Mouse (Mus musculus) forebrain, embryonic 12.5 days (tissue): ENCODE data around the gene Pxmp4. TPM values are rescaled to one million over a fixed set of nuclear protein-coding genes. Genes with fewer than 3 reads are reported as not detected.

ENCODE experiments used
- ATAC-seq: fragments of 200-750 bp; cut with Nextera tagmentation; 2 replicates; pipeline ENCODE4 v1.8.0; 2017; ENCODE audit warnings: moderate TSS enrichment; ENCODE audit not compliant: low FRiP score
- H3K27ac ChIP-seq: fragments of 300-500 bp; sonication (generic); 2 replicates; pipeline ENCODE4 v1.5.1; 2016; ENCODE audit warnings: mild to moderate bottlenecking
- H3K27me3 ChIP-seq: fragments of 300-500 bp; sonication (generic); 2 replicates; pipeline ENCODE4 v1.6.1; 2016; ENCODE audit warnings: mild to moderate bottlenecking
- H3K36me3 ChIP-seq: fragments of 300-500 bp; sonication (generic); replicated peaks from 2 replicates; pipeline ENCODE4 v1.6.1; 2016; ENCODE audit warnings: mild to moderate bottlenecking
- H3K4me1 ChIP-seq: fragments of 300-500 bp; sonication (generic); 2 replicates; pipeline ENCODE4 v1.6.1; 2016
- H3K4me2 ChIP-seq: fragments of 300-500 bp; sonication (generic); 2 replicates; pipeline ENCODE4 v1.6.1; 2016; ENCODE audit warnings: mild to moderate bottlenecking, moderate library complexity
- H3K4me3 ChIP-seq: fragments of 300-500 bp; sonication (generic); replicated peaks from 2 replicates; pipeline ENCODE4 v1.5.1; 2016; ENCODE audit warnings: mild to moderate bottlenecking
- H3K9ac ChIP-seq: fragments of 300-500 bp; sonication (generic); 2 replicates; pipeline ENCODE4 v1.6.1; 2016; ENCODE audit warnings: mild to moderate bottlenecking
- H3K9me3 ChIP-seq: fragments of 300-500 bp; sonication (generic); 2 replicates; pipeline ENCODE4 v1.6.1; 2016
- WGBS: fragments of 180-500 bp; shearing (Covaris S2); methylation state at CpG from one replicate; pipeline ENCODE4 v1.1.7; 2016; 5-methylcytosine and 5-hydroxymethylcytosine counted together
- polyA plus RNA-seq: library from polyadenylated mRNA; unstranded; fragments of >200 nt; fragmentation: Nextera tagmentation; extraction: Ambion mirVana; gene quantifications from 2 replicates; pipeline ENCODE4 v1.2.1, GENCODE M21; 2016

Pxmp4 gene
- polyA plus RNA-seq, 1 experiment from 2014 or later: 11.2 TPM

GRCm38 (mm10) chr2:154604156-154604555 lies 648 bp upstream of the Pxmp4 start:
- WGBS: 44% methylated on average over 7 of the region's 7 CpGs
- H3K4me2 ChIP-seq: peak overlapping the region; percentile 68
- peaks cover 13% of the 10 kb centered on the region for H3K4me1 ChIP-seq
- H3K4me3 ChIP-seq: peak overlapping the region; percentile 56
- H3K27ac ChIP-seq: no peak overlapping the region
- H3K27me3 ChIP-seq: peaks cover 21% of the 10 kb centered on the region
- no peaks in the 10 kb centered on the region for H3K36me3 ChIP-seq
- ATAC-seq: no peak
- H3K9me3 ChIP-seq: no peaks in the 10 kb centered on the region
- H3K9ac ChIP-seq: no peak overlapping the region

DNA sequence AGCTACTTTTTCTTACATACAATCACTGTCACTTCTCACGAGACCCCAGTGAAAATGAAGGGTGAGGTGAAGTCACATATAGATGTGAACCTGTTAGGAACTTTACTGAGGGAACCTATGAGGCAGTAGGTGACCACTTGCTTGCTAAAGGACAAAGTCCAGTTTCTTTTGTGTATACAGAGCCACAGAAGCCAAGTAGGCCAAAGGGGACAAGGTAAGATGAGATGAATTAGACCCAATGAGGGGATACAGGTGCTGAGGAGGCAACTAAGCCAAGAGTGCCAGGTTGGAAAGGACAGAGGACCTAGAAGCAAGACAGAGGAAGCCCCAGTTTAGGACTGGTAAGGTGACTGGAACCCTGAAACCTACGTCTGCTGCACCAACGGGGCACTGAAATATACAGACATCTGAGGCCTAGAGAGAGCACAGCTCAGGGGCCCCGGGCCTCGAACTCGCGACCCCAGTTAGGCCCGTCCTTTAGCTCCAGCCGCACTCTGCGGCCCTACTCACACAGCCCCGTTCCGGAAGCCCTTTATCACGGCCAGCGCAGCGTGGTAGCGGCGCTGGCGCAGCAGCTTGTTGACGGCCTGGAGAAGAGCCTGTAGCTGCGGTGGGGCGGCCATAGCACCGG lies 386 bp downstream of the Pxmp4 start:
- ATAC-seq: no peak; the same call in 1 of the 2 replicates
- H3K4me1 ChIP-seq: peaks cover 13% of the 10 kb centered on the region
- H3K27ac ChIP-seq: 0 out of 2 replicates have a peak overlapping the region, but pooled peaks have one; percentile 11
- peak overlapping the region; percentile 56 for H3K4me3 ChIP-seq
- peak overlapping the region; percentile 68 for H3K4me2 ChIP-seq
- peaks cover 12% of the 10 kb centered on the region for H3K27me3 ChIP-seq
- WGBS: 18% methylated on average over 22 of the region's 22 CpGs
- H3K36me3 ChIP-seq: no peaks in the 10 kb centered on the region
- H3K9me3 ChIP-seq: no peaks in the 10 kb centered on the region
- peak overlapping the region; percentile 63 for H3K9ac ChIP-seq

DNA sequence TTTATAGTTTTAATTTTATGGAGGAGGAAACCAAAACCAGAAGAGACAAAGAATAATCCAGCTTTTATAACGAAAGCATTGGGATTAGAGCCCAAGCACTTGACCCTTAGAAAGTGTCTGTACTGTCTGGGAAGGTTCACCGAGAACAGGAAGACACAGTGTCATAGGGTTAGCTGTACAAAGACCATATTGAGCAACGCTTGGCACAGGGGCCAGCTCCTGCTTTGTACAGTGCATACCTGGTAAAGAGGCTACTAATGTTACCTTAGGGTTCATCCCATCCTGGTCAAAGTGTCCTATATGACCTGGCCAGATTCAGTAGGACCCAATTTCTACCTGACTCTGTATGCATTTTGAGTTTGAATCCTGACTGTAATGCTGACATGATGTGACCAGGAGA lies 2.2 kb downstream of the Pxmp4 start:
- H3K27ac ChIP-seq: no peak overlapping the region
- H3K4me3 ChIP-seq: no peak overlapping the region
- no peaks in the 10 kb centered on the region for H3K9me3 ChIP-seq
- no peak overlapping the region for H3K4me2 ChIP-seq
- H3K27me3 ChIP-seq: peaks cover 10% of the 10 kb centered on the region
- peaks cover 13% of the 10 kb centered on the region for H3K4me1 ChIP-seq
- no peak for ATAC-seq
- H3K36me3 ChIP-seq: no peaks in the 10 kb centered on the region
- H3K9ac ChIP-seq: no peak overlapping the region
- 77% methylated on average over 3 of the region's 3 CpGs for WGBS

DNA sequence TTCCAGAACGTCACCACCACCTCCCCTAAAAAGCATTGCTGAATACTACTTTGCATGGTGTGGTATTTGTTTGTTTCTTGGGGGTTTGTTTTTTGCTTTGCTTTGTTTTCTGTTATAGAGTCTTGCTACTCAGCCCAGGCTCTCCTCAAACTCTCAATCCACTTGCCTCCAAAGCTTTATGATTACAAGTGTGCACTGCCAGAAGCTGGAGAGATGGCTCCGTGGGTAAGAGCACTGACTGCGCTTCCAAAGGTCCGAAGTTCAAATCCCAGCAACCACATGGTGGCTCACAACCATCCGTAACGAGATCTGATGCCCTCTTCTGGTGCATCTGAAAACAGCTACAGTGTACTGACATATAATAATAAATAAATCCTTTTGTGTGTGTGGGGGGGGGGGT lies 2.9 kb downstream of the Pxmp4 start:
- no peak overlapping the region for H3K4me3 ChIP-seq
- WGBS: 73% methylated on average over 6 of the region's 6 CpGs
- no peak overlapping the region for H3K4me2 ChIP-seq
- no peaks in the 10 kb centered on the region for H3K9me3 ChIP-seq
- H3K4me1 ChIP-seq: peaks cover 13% of the 10 kb centered on the region
- H3K9ac ChIP-seq: no peak overlapping the region
- H3K27ac ChIP-seq: no peak overlapping the region
- H3K27me3 ChIP-seq: peaks cover 6% of the 10 kb centered on the region; the same call in 1 of the 2 replicates
- ATAC-seq: no peak
- H3K36me3 ChIP-seq: no peaks in the 10 kb centered on the region

GRCm38 (mm10) chr2:154597399-154597798 lies 6.1 kb downstream of the Pxmp4 start:
- no peak for ATAC-seq
- H3K4me2 ChIP-seq: no peak overlapping the region
- WGBS: 85% methylated on average over 3 of the region's 3 CpGs

DNA sequence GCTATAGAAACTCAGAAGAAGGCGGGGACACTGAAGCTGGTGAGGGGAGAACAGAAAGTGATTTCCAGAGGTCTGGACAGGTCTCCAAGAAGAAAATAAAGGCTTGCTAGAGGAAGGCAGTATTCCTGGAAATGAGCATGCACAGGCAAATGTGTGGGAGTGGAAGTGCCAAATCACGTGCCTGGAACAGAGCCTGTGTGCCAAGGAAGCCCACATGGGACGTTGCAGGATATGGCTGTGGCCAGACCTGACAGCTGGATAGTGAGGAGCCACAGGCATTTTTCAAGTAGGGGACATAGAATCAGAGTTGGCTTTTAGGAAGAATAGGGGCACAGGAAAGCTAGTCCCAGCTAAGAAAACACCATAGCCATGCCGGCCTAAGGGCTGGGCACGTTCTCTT lies 7.7 kb downstream of the Pxmp4 start:
- Histone ChIP-seq H3K4me3 (no peak overlapping the region), H3K27me3 (no peaks in the 10 kb centered on the region), H3K36me3 (no peaks in the 10 kb centered on the region), H3K9ac (no peak overlapping the region), H3K9me3 (0 out of 2 replicates have a peak, but pooled peaks cover 4% of the 10 kb centered on the region), H3K4me2 (no peak overlapping the region), H3K27ac (no peak overlapping the region), H3K4me1 (no peaks in the 10 kb centered on the region)
- WGBS: 78% methylated on average over 5 of the region's 5 CpGs
- ATAC-seq: no peak

More at GRCm38 (mm10) chr2:154597399-154597798, 6.1 kb downstream of the Pxmp4 start:
- Histone ChIP-seq H3K36me3 (no peaks in the 10 kb centered on the region), H3K9me3 (0 out of 2 replicates have a peak, but pooled peaks cover 4% of the 10 kb centered on the region), H3K27ac (no peak overlapping the region), H3K9ac (no peak overlapping the region), H3K27me3 (no peaks in the 10 kb centered on the region), H3K4me1 (no peaks in the 10 kb centered on the region), H3K4me3 (no peak overlapping the region)

DNA sequence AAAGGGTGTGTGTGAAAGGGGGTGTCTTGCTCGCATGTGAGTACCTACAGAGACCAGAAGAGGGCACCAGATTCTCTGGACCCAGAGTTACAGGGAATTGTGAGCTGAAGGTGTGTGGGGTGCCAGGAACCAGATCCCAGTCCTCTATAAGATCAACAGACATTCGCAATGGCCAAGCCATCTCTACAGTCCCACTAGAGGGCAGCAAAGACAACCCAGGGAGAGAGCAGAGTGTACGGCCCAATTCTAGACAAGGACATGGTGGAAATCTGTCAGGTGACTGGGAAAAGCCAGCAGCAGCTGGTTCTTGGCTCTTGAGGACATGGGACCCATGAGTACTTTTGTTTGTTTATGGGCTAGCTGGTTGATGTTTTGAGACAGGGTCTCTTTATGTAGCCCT lies 10.5 kb downstream of the Pxmp4 start:
- Histone ChIP-seq H3K4me3 (no peak overlapping the region), H3K9me3 (0 out of 2 replicates have a peak, but pooled peaks cover 4% of the 10 kb centered on the region), H3K27ac (no peak overlapping the region), H3K4me1 (no peaks in the 10 kb centered on the region), H3K9ac (no peak overlapping the region), H3K27me3 (no peaks in the 10 kb centered on the region), H3K4me2 (no peak overlapping the region), H3K36me3 (no peaks in the 10 kb centered on the region)
- 71% methylated on average over 3 of the region's 3 CpGs for WGBS
- ATAC-seq: no peak

DNA sequence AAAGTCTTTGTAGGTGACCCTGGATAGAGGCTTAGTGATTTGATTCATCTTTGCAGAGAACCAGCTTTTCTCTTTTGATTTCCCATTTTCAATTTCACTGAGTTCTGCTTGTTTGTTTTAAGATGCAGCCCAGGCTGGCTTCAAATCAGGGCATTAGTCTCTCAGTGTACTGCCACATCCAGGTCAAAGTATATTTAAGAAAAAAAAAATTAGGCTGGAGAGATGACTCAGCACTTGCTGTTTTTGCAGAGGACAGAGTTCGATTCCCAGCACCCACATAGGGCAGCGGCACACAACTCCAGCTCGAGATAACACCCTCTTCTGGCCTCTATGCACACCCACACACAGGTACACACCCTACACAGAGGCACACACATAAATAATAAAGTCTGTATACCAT lies 12.3 kb downstream of the Pxmp4 start:
- ATAC-seq: no peak
- H3K4me3 ChIP-seq: no peak overlapping the region
- WGBS: 80% methylated on average over 3 of the region's 3 CpGs
- no peaks in the 10 kb centered on the region; the same call in 1 of the 2 replicates for H3K36me3 ChIP-seq
- 0 out of 2 replicates have a peak, but pooled peaks cover 4% of the 10 kb centered on the region for H3K9me3 ChIP-seq
- no peaks in the 10 kb centered on the region for H3K27me3 ChIP-seq
- H3K4me2 ChIP-seq: no peak overlapping the region
- no peaks in the 10 kb centered on the region for H3K4me1 ChIP-seq
- H3K27ac ChIP-seq: no peak overlapping the region
- no peak overlapping the region for H3K9ac ChIP-seq

DNA sequence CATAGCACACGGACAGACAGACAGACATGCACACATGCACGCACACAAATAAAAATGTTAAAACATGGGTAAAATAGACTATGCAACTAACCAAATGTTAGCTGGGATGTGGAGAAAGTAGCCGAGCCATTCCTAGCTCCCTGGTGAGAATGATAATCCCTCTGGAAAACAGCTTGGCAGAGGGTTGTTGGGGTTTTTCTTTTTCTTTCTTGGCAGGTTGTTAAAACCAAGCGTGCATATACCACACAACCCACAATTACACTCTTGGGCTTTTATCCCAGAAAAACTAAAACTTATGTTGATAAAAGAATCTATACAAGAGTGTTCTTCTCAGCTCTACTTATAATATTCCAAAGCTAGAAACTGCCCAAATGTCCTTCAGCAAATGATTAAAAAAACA lies 14.5 kb downstream of the Pxmp4 start:
- Histone ChIP-seq H3K9me3 (0 out of 2 replicates have a peak, but pooled peaks cover 4% of the 10 kb centered on the region), H3K27ac (no peak overlapping the region), H3K4me2 (no peak overlapping the region), H3K4me3 (no peak overlapping the region), H3K9ac (no peak overlapping the region), H3K4me1 (peaks cover 13% of the 10 kb centered on the region), H3K36me3 (no peaks in the 10 kb centered on the region; the same call in 1 of the 2 replicates), H3K27me3 (no peaks in the 10 kb centered on the region)
- 79% methylated on average over 4 of the region's 4 CpGs for WGBS
- ATAC-seq: no peak

DNA sequence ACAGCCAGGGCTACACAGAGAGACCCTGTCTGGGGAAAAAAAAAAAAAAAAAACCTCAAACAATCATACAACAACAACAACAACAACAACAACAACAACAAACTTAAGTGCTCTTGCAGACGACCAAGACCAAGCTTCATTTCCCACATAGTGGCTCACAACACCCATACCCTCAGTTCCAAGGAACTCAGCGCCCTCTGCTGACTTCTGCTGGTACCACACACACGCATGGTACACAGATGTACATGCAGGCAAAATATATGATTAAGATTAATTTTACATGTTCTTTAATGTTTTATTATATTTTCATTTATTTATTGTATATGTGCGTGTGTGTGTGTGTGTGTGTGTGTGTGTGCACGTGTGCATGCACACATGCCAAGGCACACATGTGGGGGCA lies 17.1 kb downstream of the Pxmp4 start:
- no peak overlapping the region for H3K9ac ChIP-seq
- no peaks in the 10 kb centered on the region; the same call in 1 of the 2 replicates for H3K36me3 ChIP-seq
- H3K4me3 ChIP-seq: no peak overlapping the region
- peaks cover 16% of the 10 kb centered on the region for H3K4me1 ChIP-seq
- H3K27ac ChIP-seq: no peak overlapping the region
- ATAC-seq: 0 out of 2 replicates have a peak, but pooled peaks have one; percentile 53
- H3K9me3 ChIP-seq: no peaks in the 10 kb centered on the region
- WGBS: 74% methylated on average over 5 of the region's 5 CpGs
- H3K4me2 ChIP-seq: no peak overlapping the region
- H3K27me3 ChIP-seq: 0 out of 2 replicates have a peak, but pooled peaks cover 4% of the 10 kb centered on the region

DNA sequence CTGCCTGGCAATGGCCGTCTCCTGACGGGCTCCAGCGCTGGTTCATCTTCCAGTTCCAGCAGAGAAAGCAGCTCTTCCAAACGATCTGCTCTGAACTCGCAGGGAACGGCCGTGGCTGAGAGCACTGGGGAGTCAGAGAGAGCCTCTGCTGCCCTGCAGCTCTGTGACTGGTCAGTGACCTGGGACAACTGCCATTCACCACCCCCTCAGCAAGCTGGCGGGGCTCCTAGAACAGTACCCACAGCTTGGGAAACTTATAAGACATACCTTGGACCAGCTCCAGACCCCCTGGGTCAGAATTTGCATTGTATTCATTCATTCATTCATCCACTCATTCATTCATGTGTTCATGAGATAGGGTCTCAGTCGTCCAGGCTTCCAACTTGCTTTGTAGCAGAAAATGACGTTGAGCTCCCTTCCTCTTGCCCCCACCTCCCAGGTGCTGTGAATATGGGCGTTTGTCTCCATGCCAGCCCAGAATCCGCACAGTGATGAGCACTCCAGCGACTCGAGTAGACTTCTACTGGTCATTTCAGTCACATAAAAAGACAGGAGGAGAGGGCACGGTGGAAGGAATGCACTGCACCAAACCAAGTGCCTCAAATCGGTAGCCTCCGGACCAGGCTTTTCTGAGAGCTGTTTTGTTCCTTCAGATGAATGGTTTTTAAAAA lies 18.4 kb downstream of the Pxmp4 start:
- H3K4me2 ChIP-seq: no peak overlapping the region
- no peak overlapping the region for H3K9ac ChIP-seq
- H3K27me3 ChIP-seq: 0 out of 2 replicates have a peak, but pooled peaks cover 4% of the 10 kb centered on the region
- ATAC-seq: no peak
- H3K4me1 ChIP-seq: peaks cover 16% of the 10 kb centered on the region
- WGBS: 71% methylated on average over 17 of the region's 17 CpGs
- no peaks in the 10 kb centered on the region; the same call in 1 of the 2 replicates for H3K36me3 ChIP-seq
- H3K9me3 ChIP-seq: no peaks in the 10 kb centered on the region
- H3K4me3 ChIP-seq: no peak overlapping the region
- H3K27ac ChIP-seq: peak overlapping the region; percentile 68

DNA sequence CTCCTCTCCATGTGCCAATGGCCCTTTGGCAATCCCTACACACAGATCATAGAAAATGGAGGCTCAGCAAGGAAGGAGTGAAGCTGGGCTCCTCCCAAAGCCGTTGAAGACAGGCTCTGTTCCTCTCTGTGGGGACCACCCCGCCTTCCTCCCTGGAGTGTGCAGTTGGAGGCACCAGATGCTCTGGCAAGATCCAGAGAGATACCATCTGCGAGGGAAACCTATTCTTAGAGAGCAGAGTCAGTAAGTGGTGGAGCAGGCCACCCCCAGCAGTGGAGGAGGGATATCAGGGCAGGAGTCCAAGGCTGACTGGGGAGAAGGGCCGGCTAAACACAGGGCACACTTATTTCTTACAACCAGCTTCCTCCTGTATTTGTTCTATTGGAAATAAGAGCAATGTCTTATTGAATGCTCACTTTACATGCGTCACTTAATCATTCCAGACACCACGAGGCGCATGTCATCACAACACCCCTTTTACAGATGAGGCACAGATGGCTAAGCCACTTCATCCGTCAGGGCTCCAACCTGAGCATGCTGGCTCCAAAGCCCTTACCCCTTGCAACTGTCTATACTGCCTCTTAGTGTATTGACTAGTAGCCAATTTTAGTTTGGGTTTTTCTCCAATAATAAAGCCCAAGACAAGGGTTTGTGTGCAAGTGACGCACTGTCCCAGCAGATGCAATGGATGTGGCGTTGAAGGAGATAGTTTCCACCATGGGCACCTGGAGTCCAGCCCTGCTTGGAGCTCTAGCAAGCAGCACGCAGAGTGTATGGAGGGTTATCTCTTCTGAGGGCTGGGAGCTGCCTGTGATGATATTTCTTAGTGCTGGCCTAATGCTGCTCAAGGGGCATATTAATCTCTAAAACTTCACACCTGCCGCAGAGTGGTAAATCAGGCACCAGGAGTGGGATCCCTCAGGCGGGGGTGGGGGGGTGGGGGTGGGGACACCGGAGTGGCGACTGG lies 19.3 kb downstream of the Pxmp4 start:
- Histone ChIP-seq H3K9ac (no peak overlapping the region), H3K4me3 (no peak overlapping the region), H3K4me1 (peaks cover 16% of the 10 kb centered on the region), H3K9me3 (no peaks in the 10 kb centered on the region), H3K36me3 (no peaks in the 10 kb centered on the region; the same call in 1 of the 2 replicates), H3K27me3 (0 out of 2 replicates have a peak, but pooled peaks cover 4% of the 10 kb centered on the region), H3K4me2 (no peak overlapping the region), H3K27ac (peak overlapping the region; percentile 68)
- 63% methylated on average over 15 of the region's 15 CpGs for WGBS
- ATAC-seq: peak; percentile 79; the same call in 1 of the 2 replicates
